Mouse (Mus musculus): Measurements from ENCODE around the gene Gm9376.

Gene Gm9376

GRCm38 (mm10) chr14:118266660-118267059, at the start of gene Gm9376:
TSS of gene Gm9376 (plus strand) at chr14:118266960.
- DNase-seq (ENCODE audit: inconsistent age in 2 of 2, low spot score in 1 of 2): no peak

GRCm38 (mm10) chr14:118220885-118221284, 45.9 kb upstream of the Gm9376 start:
- no peak for DNase-seq (ENCODE audit: inconsistent age in 2 of 2, low spot score in 1 of 2)

GRCm38 (mm10) chr14:118225061-118225743, 41.6 kb upstream of the Gm9376 start:
- DNase-seq (ENCODE audit: inconsistent age in 2 of 2, low spot score in 1 of 2): no peak

GRCm38 (mm10) chr14:118225911-118226310, 40.8 kb upstream of the Gm9376 start:
- DNase-seq (ENCODE audit: inconsistent age in 2 of 2, low spot score in 1 of 2): no peak

GRCm38 (mm10) chr14:118226471-118227155, 40.1 kb upstream of the Gm9376 start:
- no peak for DNase-seq (ENCODE audit: inconsistent age in 2 of 2, low spot score in 1 of 2)

GRCm38 (mm10) chr14:118232381-118232970, 34.3 kb upstream of the Gm9376 start:
- peak in 1 of 2 experiments; percentile 35 for DNase-seq (ENCODE audit: inconsistent age in 2 of 2, low spot score in 1 of 2)

- DNase-seq (ENCODE audit: inconsistent age in 2 of 2, low spot score in 1 of 2): peak in 1 of 2 experiments; percentile 43
Observed at GRCm38 (mm10) chr14:118233786-118234540, 32.8 kb upstream of the Gm9376 start.

GRCm38 (mm10) chr14:118234541-118235210, 32.1 kb upstream of the Gm9376 start:
- DNase-seq (ENCODE audit: inconsistent age in 2 of 2, low spot score in 1 of 2): peak in 1 of 2 experiments; percentile 39

GRCm38 (mm10) chr14:118235361-118235972, 31.3 kb upstream of the Gm9376 start:
- peak; percentile 9 to 57 for DNase-seq (ENCODE audit: inconsistent age in 2 of 2, low spot score in 1 of 2)

GRCm38 (mm10) chr14:118235973-118236885, 30.5 kb upstream of the Gm9376 start:
- peak; percentile 21 to 69 for DNase-seq (ENCODE audit: inconsistent age in 2 of 2, low spot score in 1 of 2)

GRCm38 (mm10) chr14:118236886-118237289, 29.9 kb upstream of the Gm9376 start, which contains the start of gene Sox21:
TSS of gene Sox21 (minus strand) at chr14:118237030.
- peak; percentile 24 to 64 for DNase-seq (ENCODE audit: inconsistent age in 2 of 2, low spot score in 1 of 2)

GRCm38 (mm10) chr14:118237786-118238185, 29.0 kb upstream of the Gm9376 start:
- DNase-seq (ENCODE audit: inconsistent age in 2 of 2, low spot score in 1 of 2): no peak

- no peak for DNase-seq (ENCODE audit: inconsistent age in 2 of 2, low spot score in 1 of 2)
Observed at GRCm38 (mm10) chr14:118239351-118239750, 27.4 kb upstream of the Gm9376 start.

GRCm38 (mm10) chr14:118241416-118241815, 25.3 kb upstream of the Gm9376 start:
- no peak for DNase-seq (ENCODE audit: inconsistent age in 2 of 2, low spot score in 1 of 2)

GRCm38 (mm10) chr14:118253381-118253780, 13.4 kb upstream of the Gm9376 start:
- DNase-seq (ENCODE audit: inconsistent age in 2 of 2, low spot score in 1 of 2): no peak

- DNase-seq (ENCODE audit: inconsistent age in 2 of 2, low spot score in 1 of 2): no peak
Observed at GRCm38 (mm10) chr14:118268849-118269248, 2.1 kb downstream of the Gm9376 start.

- no peak for DNase-seq (ENCODE audit: inconsistent age in 2 of 2, low spot score in 1 of 2)
Observed at GRCm38 (mm10) chr14:118272594-118273555, 6.1 kb downstream of the Gm9376 start.
